Mouse (Mus musculus) cortical plate, adult 2 months (tissue): ENCODE results near the gene Dtx2.

ENCODE experiments used
- CTCF ChIP-seq: fragments of 200-500 bp; IDR thresholded peaks from 2 replicates; pipeline ENCODE4 v1.5.1; 2011; ENCODE audit warnings: mild to moderate bottlenecking, control low read depth, low read length; ENCODE audit not compliant: insufficient read depth; ENCODE audit errors: extremely low read depth
- POLR2A ChIP-seq: fragments of 200-500 bp; IDR thresholded peaks from 2 replicates; pipeline ENCODE4 v1.6.1; 2011; ENCODE audit warnings: mild to moderate bottlenecking, low read length, control low read depth; ENCODE audit not compliant: insufficient read depth; ENCODE audit errors: extremely low read depth

GRCm38 (mm10) chr5:136002751-136003151 lies 8.2 kb downstream of the Dtx2 start:
- TF ChIP-seq CTCF (no peak), POLR2A (no peak)
